Mouse (Mus musculus): ENCODE measurements around the gene Tsc22d1.

GRCm38 (mm10) chr14:76455159-76455558 lies 40.4 kb downstream of the Tsc22d1 start:
- TF ChIP-seq POLR2A (IDR thresholded peaks at IDR 0.05; ENCODE audit: extremely low read depth, insufficient read depth, low read length) (no peak), CTCF (IDR thresholded peaks at IDR 0.05; ENCODE audit: low read depth, low read length) (no peak)

All from liver, adult 2 months (tissue).